Mouse (Mus musculus) brain, embryonic 14.5 days (tissue): Measurements from ENCODE around the gene Stk33. TPM values are rescaled to one million over a fixed set of nuclear protein-coding genes. Genes with fewer than 3 reads are reported as not detected.
A peak's percentile ranks its signal among the peaks of the same experiment; 100 is the strongest.

Source experiments
- DNase-seq: peaks from one replicate; pipeline ENCODE4 v3.0.0-alpha.2; 2011; ENCODE audit warnings: low read depth
- CTCF ChIP-seq: fragments of 200-500 bp; IDR thresholded peaks from 2 replicates; pipeline ENCODE4 v1.5.1; 2012; ENCODE audit warnings: inconsistent platforms, mild to moderate bottlenecking, moderate library complexity, borderline replicate concordance; ENCODE audit not compliant: insufficient read depth, insufficient read length; ENCODE audit errors: extremely low read depth
- POLR2A ChIP-seq: fragments of 200-500 bp; IDR thresholded peaks from 2 replicates; pipeline ENCODE4 v1.6.1; 2012; ENCODE audit warnings: mild to moderate bottlenecking, inconsistent platforms, borderline replicate concordance; ENCODE audit not compliant: poor library complexity, insufficient read depth, insufficient read length, severe bottlenecking; ENCODE audit errors: extremely low read depth
- polyA plus RNA-seq: library from polyadenylated mRNA; depleted of rRNA; stranded (reverse); fragments of >200 nt; gene quantifications from 2 replicates; pipeline ENCODE4 v1.2.3, GENCODE M21; 2012

Gene Stk33
- polyA plus RNA-seq, 1 experiment: 6.8 TPM

- no peak for TF ChIP-seq CTCF
- no peak for TF ChIP-seq POLR2A
These were observed 163.0 kb downstream of the Stk33 start for GRCm38 (mm10) chr7:109275901-109276300.

DNA sequence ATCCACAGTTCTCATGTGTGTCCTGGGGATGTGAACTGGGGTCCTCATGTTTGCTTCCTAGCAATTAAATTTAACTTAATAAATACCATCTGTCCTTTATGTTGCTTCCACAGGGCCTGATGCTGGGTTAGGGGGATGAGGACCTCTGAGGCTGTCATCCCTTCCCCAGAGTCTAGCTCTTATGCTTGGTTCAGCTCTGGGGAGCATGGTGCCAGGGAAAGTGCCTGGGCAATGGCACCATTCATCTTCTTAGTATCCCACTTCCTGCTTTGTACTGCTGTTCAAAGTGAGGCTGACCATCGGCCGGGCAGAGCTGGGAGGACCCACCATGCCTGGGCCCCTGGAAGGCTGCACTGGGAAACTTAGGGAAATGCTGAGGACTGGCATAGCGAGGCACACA lies 163.7 kb downstream of the Stk33 start:
- no peak for DNase-seq
- TF ChIP-seq CTCF: no peak
- no peak for TF ChIP-seq POLR2A

More at GRCm38 (mm10) chr7:109275901-109276300, 163.0 kb downstream of the Stk33 start:
- DNase-seq: no peak

GRCm38 (mm10) chr7:109274289-109274688 lies 164.6 kb downstream of the Stk33 start:
- DNase-seq: no peak
- no peak for TF ChIP-seq POLR2A
- no peak for TF ChIP-seq CTCF

DNA sequence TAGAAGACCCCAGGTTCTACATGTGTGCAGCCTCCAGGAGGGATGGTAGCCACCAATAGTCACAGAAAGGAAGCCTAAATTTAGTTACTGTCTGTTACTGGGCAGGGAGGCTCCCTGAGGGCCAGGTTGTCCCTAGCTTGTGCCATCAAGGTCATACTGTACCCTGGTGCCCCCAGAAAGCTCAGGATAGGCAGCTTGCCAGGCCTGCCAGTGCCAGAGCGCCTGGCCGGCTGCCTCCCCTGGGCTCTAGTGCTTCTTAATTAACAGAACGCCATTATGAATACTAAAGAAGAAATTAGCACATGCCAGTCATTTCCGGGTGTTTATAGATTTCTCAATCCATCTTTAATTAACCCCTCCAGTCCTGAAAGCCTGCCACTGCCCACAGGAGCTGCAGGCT lies 169.8 kb downstream of the Stk33 start:
- peak; percentile 78 for DNase-seq
- TF ChIP-seq POLR2A: no peak
- TF ChIP-seq CTCF: no peak

GRCm38 (mm10) chr7:109267370-109267769 lies 171.5 kb downstream of the Stk33 start:
- TF ChIP-seq POLR2A (no peak), CTCF (no peak)
- DNase-seq: no peak

GRCm38 (mm10) chr7:109266181-109266580 lies 172.7 kb downstream of the Stk33 start:
- TF ChIP-seq POLR2A: no peak
- TF ChIP-seq CTCF: no peak
- DNase-seq: no peak

DNA sequence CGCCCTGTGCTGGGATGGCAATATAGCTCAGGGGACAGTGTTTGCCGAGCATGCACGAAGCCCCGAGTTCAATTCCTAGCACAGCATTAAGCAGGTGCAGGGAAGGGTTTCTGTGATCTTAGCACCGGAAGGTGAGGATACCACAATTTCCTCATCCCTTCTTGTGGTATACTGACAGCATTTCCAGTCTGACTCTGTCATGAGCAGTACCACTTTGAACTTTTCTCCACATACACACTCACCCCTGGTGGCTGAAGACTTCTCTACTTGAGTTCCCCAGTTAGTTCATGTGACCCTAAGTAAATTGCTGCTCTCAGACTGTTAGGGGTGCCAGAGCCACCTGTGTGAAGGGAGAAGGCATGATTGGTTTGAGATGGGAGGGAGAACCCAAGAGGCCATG lies 173.3 kb downstream of the Stk33 start:
- no peak for DNase-seq
- TF ChIP-seq POLR2A: no peak
- no peak for TF ChIP-seq CTCF

DNA sequence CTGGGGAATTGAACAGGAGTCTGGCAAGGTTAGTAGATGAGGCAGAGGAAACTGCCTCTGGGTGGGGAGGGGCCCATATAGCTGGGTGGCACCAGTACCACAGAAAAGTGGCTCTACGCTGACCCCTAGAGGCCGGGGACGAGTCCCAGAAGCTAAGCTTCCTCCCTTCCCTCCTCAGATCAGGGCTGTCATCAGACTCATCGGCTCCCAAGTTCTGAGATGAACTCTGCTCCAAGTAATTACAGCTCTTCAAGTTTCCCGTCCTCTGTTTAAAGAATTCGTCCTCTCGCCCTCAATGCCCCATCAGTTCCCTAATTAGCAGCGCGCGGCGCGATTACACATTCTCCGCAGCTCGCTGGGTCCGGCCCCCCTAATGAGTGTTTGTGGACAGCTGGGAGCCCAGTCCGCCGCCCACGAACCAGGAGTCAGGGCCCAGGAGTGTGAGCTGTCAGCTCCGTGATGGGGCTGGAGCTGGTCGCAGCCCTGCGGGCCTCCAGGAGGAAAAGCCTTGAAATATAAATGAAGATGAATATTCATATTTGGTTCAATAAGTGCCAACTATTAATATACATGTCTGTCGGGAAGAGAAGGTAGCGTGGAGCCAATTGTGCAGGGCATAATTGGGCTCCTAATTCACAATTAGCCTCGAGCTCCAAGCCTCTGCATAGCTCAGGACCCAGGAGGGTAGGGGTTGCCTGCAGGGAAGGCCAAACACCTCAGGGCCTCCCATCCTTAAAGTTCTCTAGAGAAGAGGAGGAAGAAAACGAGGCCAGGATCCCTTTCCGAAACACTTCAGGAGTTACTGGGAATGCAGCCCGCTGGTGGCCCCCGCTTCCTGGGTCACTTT lies 183.2 kb downstream of the Stk33 start:
- peak; percentile 87 for DNase-seq
- TF ChIP-seq CTCF: peak; percentile 73
- TF ChIP-seq POLR2A: no peak

DNA sequence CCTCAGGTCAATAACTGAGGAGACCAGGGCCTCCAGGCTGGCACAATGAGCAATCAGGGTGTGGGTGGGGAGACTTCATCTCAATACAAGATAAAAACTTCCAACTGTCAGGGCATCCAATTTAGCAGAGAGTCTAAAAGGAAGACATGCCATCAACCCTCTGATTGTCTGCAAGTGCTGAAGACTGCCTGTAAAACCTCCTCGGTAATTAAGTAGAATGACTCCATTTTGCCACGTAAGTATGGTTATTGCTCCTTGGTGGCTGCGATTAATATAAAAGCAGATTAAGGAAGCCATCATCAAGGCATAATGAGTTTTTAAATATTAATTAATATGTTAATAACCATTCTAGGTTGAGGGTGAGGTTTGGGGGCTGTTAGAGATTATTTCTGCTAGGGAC lies 187.5 kb downstream of the Stk33 start:
- TF ChIP-seq POLR2A: no peak
- no peak for DNase-seq

DNA sequence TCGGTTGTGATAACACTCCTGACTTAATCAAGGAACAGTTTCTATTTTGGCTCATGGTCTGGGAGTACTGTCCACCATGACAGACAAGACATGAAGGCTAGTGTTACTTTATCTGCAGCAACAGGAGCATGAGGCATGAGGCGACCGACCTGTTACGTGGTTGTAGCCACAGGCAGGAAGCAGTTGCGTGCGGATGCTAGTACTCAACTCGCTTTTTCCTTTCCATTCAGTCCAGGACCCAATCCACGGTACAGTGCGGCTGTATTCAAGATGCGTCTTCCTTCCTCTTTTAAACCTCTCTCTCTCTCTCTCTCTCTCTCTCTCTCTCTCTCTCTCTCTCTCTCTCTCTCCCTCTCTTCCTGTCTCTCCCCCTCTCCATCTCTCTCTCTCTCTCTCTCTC lies 194.1 kb downstream of the Stk33 start:
- no peak for DNase-seq
- TF ChIP-seq CTCF: no peak
- TF ChIP-seq POLR2A: no peak

GRCm38 (mm10) chr7:109241313-109241712 lies 197.6 kb downstream of the Stk33 start:
- peak; percentile 40 for DNase-seq
- TF ChIP-seq CTCF: peak; percentile 24; the same call in 1 of the 2 replicates
- TF ChIP-seq POLR2A: no peak

DNA sequence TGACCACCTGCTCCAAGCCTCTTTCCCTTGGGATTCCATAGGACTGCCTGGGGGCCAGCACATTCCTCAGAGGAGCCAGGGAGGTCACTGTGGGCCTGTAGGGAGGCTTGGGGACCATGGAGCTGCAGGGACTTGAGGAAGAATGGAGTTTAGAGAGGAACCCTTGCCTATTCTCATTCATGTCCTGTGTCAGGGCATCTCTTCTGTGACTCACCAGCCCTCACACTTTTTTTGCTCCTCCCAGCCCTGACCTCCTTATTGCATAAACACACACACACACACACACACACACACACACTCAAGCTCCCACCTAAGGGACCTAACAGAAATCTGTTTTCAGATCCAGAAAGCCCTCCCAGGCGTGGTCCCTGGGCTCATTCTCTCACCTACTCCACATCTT lies 199.5 kb downstream of the Stk33 start:
- no peak for TF ChIP-seq POLR2A
- no peak for TF ChIP-seq CTCF
- no peak for DNase-seq
